Mouse (Mus musculus) liver, adult 2 months (tissue): Measurements from ENCODE around the gene Cdc37. TPM values are rescaled to one million over a fixed set of nuclear protein-coding genes. Genes with fewer than 3 reads are reported as not detected.

Experiments used
- DNase-seq: peaks from one replicate; pipeline ENCODE4 v3.0.0-alpha.2; 2011; ENCODE audit warnings: low read depth, low spot score; ENCODE audit errors: extremely low read depth
- H3K27ac ChIP-seq: fragments of 200-500 bp; replicated peaks from 2 replicates; pipeline ENCODE4 v1.5.1; 2012; ENCODE audit warnings: low read depth, mild to moderate bottlenecking, control low read depth, inconsistent platforms, low read length; ENCODE audit not compliant: insufficient read depth
- H3K27me3 ChIP-seq: fragments of 200-500 bp; 2 replicates; pipeline ENCODE4 v1.6.1; 2012; ENCODE audit warnings: mild to moderate bottlenecking, moderate library complexity, low read length, inconsistent platforms; ENCODE audit not compliant: control insufficient read depth, insufficient read depth
- H3K36me3 ChIP-seq: fragments of 200-500 bp; 2 replicates; pipeline ENCODE4 v1.6.1; 2012; ENCODE audit warnings: low read length, inconsistent platforms; ENCODE audit not compliant: control insufficient read depth, insufficient read depth
- H3K4me1 ChIP-seq: fragments of 200-500 bp; 2 replicates; pipeline ENCODE4 v1.6.1; 2011; ENCODE audit warnings: low read length; ENCODE audit not compliant: control insufficient read depth, insufficient read depth
- H3K4me3 ChIP-seq: fragments of 200-500 bp; 2 replicates; pipeline ENCODE4 v1.5.1; 2011; ENCODE audit warnings: low read depth, mild to moderate bottlenecking, control low read depth, low read length, moderate library complexity; ENCODE audit not compliant: insufficient read depth
- H3K79me2 ChIP-seq: fragments of 200-500 bp; 2 replicates; pipeline ENCODE4 v1.6.1; 2012; ENCODE audit warnings: inconsistent platforms, mild to moderate bottlenecking, low read length, moderate library complexity; ENCODE audit not compliant: control insufficient read depth, insufficient read depth
- H3K9ac ChIP-seq: fragments of 200-500 bp; 2 replicates; pipeline ENCODE4 v1.6.1; 2012; ENCODE audit warnings: low read depth, mild to moderate bottlenecking, control low read depth, inconsistent platforms, low read length
- CTCF ChIP-seq: fragments of 200-500 bp; IDR thresholded peaks from 2 replicates; pipeline ENCODE4 v1.5.1; 2011; ENCODE audit warnings: low read depth, low read length, control low read depth
- POLR2A ChIP-seq: fragments of 200-500 bp; IDR thresholded peaks from 2 replicates; pipeline ENCODE4 v1.6.1; 2011; ENCODE audit warnings: low read length, control low read depth; ENCODE audit not compliant: insufficient read depth; ENCODE audit errors: extremely low read depth
- WGBS: fragments of 180-500 bp; shearing (Covaris S2); methylation state at CpG from one replicate; pipeline ENCODE4 v1.1.7; 2018; 5-methylcytosine and 5-hydroxymethylcytosine counted together
- polyA plus RNA-seq: library from polyadenylated mRNA; depleted of rRNA; stranded (reverse); fragments of >200 nt; gene quantifications from 2 replicates; pipeline ENCODE4 v1.2.3, GENCODE M21; 2012
- total RNA-seq: library from RNA; depleted of rRNA; stranded (reverse); fragments of >200 nt; gene quantifications from 2 replicates; pipeline ENCODE4 v1.2.3, GENCODE M21; 2014

Cdc37 gene
- total and polyA plus RNA-seq, 2 experiments, result 27.4 to 41.2 TPM

- H3K79me2 ChIP-seq, result no peaks in the 10 kb centered on the region
- H3K27ac ChIP-seq, result no peak overlapping the region
- no peaks in the 10 kb centered on the region for H3K4me1 ChIP-seq
- no peak overlapping the region for H3K4me3 ChIP-seq
- 78% methylated on average over 6 of the region's 6 CpGs for WGBS
- peaks cover 8% of the 10 kb centered on the region for H3K36me3 ChIP-seq
- DNase-seq, result no peak
- no peaks in the 10 kb centered on the region for H3K27me3 ChIP-seq
- no peak overlapping the region for H3K9ac ChIP-seq
- TF ChIP-seq CTCF (no peak), POLR2A (no peak)
These were observed 32.7 kb downstream of the Cdc37 start for GRCm38 (mm10) chr9:21117073-21117472.

- H3K27me3 ChIP-seq, result no peaks in the 10 kb centered on the region
- no peak overlapping the region for H3K4me3 ChIP-seq
- no peaks in the 10 kb centered on the region for H3K79me2 ChIP-seq
- peaks cover 5% of the 10 kb centered on the region for H3K36me3 ChIP-seq
- 96% methylated on average over 8 of the region's 8 CpGs for WGBS
- no peak for DNase-seq
- no peak overlapping the region for H3K27ac ChIP-seq
- TF ChIP-seq POLR2A (no peak), CTCF (no peak)
- H3K9ac ChIP-seq, result no peak overlapping the region
- no peaks in the 10 kb centered on the region for H3K4me1 ChIP-seq
These were observed 34.7 kb downstream of the Cdc37 start for GRCm38 (mm10) chr9:21115105-21115504.

GRCm38 (mm10) chr9:21114190-21114589, 35.6 kb downstream of the Cdc37 start:
- H3K27me3 ChIP-seq, result no peaks in the 10 kb centered on the region
- H3K27ac ChIP-seq, result no peak overlapping the region
- H3K9ac ChIP-seq, result no peak overlapping the region
- H3K4me3 ChIP-seq, result no peak overlapping the region
- no peaks in the 10 kb centered on the region for H3K4me1 ChIP-seq
- H3K79me2 ChIP-seq, result no peaks in the 10 kb centered on the region
- H3K36me3 ChIP-seq, result peaks cover 3% of the 10 kb centered on the region; the same call in 1 of the 2 replicates
- no peak for DNase-seq
- WGBS, result 97% methylated on average over 7 of the region's 7 CpGs
- no peak for TF ChIP-seq POLR2A
- no peak for TF ChIP-seq CTCF

GRCm38 (mm10) chr9:21113751-21114150, 36.0 kb downstream of the Cdc37 start:
- TF ChIP-seq CTCF (no peak), POLR2A (no peak)

GRCm38 (mm10) chr9:21107607-21108237, 42.1 kb downstream of the Cdc37 start:
- WGBS, result 84% methylated on average over 23 of the region's 23 CpGs

More at GRCm38 (mm10) chr9:21113751-21114150, 36.0 kb downstream of the Cdc37 start:
- Histone ChIP-seq H3K9ac (no peak overlapping the region), H3K4me1 (no peaks in the 10 kb centered on the region), H3K79me2 (no peaks in the 10 kb centered on the region), H3K27ac (no peak overlapping the region), H3K4me3 (no peak overlapping the region), H3K36me3 (peaks cover 3% of the 10 kb centered on the region), H3K27me3 (no peaks in the 10 kb centered on the region)
- 65% methylated on average over 6 of the region's 6 CpGs for WGBS
- DNase-seq, result no peak

GRCm38 (mm10) chr9:21105760-21106564, 43.8 kb downstream of the Cdc37 start:
- Histone ChIP-seq H3K27ac (no peak overlapping the region), H3K79me2 (no peaks in the 10 kb centered on the region), H3K9ac (no peak overlapping the region), H3K4me3 (no peak overlapping the region), H3K36me3 (peaks cover 2% of the 10 kb centered on the region), H3K4me1 (no peaks in the 10 kb centered on the region), H3K27me3 (no peaks in the 10 kb centered on the region)
- 83% methylated on average over 5 of the region's 5 CpGs for whole genome bisulfite sequencing
- DNase-seq, result no peak
- no peak for TF ChIP-seq CTCF
- TF ChIP-seq POLR2A, result no peak

More at GRCm38 (mm10) chr9:21107607-21108237, 42.1 kb downstream of the Cdc37 start:
- Histone ChIP-seq H3K36me3 (peaks cover 2% of the 10 kb centered on the region), H3K9ac (no peak overlapping the region), H3K4me3 (no peak overlapping the region), H3K27me3 (no peaks in the 10 kb centered on the region), H3K27ac (no peak overlapping the region), H3K4me1 (no peaks in the 10 kb centered on the region), H3K79me2 (no peaks in the 10 kb centered on the region)
- DNase-seq, result no peak
- TF ChIP-seq CTCF (no peak), POLR2A (no peak)
